Mouse (Mus musculus): ENCODE results near the gene Nol9. TPM values are rescaled to one million over a fixed set of nuclear protein-coding genes. Genes with fewer than 3 reads are reported as not detected.
A peak's percentile ranks its signal among the peaks of the same experiment; 100 is the strongest.

Gene Nol9
- polyA plus RNA-seq, 1 experiment from 2014 or later: 20.5 TPM

GRCm38 (mm10) chr4:152026751-152027508, 12.2 kb upstream of the Nol9 start:
- peak; percentile 12; the same call in 1 of the 2 replicates for TF ChIP-seq CTCF (IDR thresholded peaks at IDR 0.05; ENCODE audit: low read depth)
- Histone ChIP-seq H3K9me3 (replicated peaks; ENCODE audit: low read length) (no peaks in the 10 kb centered on the region), H3K27me3 (ENCODE audit: insufficient read depth, low read length) (no peaks in the 10 kb centered on the region), H3K27ac (peak overlapping the region; percentile 76), H3K4me3 (replicated peaks; ENCODE audit: low read depth, low read length) (peak overlapping the region; percentile 66), H3K4me2 (ENCODE audit: low read length) (peak overlapping the region; percentile 75), H3K9ac (ENCODE audit: low read depth, low read length) (peak overlapping the region; percentile 53), H3K36me3 (ENCODE audit: insufficient read depth, low read length) (peaks cover 5% of the 10 kb centered on the region; the same call in 1 of the 2 replicates), H3K4me1 (replicated peaks; ENCODE audit: insufficient read depth, low read length) (peaks cover 22% of the 10 kb centered on the region)
- WGBS: 2% methylated on average over 39 of the region's 41 CpGs
- peak; percentile 62 for ATAC-seq (replicated peaks; ENCODE audit: low FRiP score, low read depth)
- DNase-seq (ENCODE audit: low spot score): peak; percentile 52

DNA sequence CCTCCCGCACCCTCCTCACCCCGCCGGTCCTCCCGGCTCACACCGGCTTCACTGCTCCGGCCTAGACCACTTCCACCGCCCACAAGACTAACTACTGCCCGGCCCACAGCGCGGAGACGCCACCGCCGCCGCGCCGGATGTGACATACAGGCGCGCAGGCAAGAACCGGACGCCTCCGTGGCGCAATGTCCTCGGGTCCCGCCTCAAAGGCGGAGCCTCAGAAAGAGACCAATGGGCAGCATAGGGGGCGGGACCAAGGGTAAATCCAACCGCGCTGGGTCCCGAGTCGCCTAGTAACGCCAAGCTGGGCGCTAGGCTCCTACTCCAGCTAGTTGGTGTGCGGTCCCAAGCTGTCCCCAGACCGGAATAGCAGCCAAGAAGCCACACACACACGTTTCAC, 11.6 kb upstream of the Nol9 start, which contains the start of gene Zbtb48:
Gene Zbtb48 (minus strand): TSS at position 148 of the 400 bp plus-strand sequence.
- Histone ChIP-seq H3K4me2 (ENCODE audit: low read length) (peak within 1 kb of the TSS; percentile 75), H3K4me3 (replicated peaks; ENCODE audit: low read depth, low read length) (peak within 1 kb of the TSS; percentile 66), H3K27ac (peak within 1 kb of the TSS; percentile 76), H3K9ac (ENCODE audit: low read depth, low read length) (peak within 1 kb of the TSS; percentile 53), H3K36me3 (ENCODE audit: insufficient read depth, low read length) (no peaks in the 10 kb centered on the region), H3K4me1 (replicated peaks; ENCODE audit: insufficient read depth, low read length) (peaks cover 22% of the 10 kb centered on the region), H3K9me3 (replicated peaks; ENCODE audit: low read length) (no peaks in the 10 kb centered on the region), H3K27me3 (ENCODE audit: insufficient read depth, low read length) (no peaks in the 10 kb centered on the region)
- peak; percentile 99 for DNase-seq (ENCODE audit: low spot score)
- peak; percentile 95 for ATAC-seq (replicated peaks; ENCODE audit: low FRiP score, low read depth)
- no peak for TF ChIP-seq CTCF (IDR thresholded peaks at IDR 0.05; ENCODE audit: low read depth)
- under 1% methylated on average over 30 of the region's 35 CpGs for WGBS

DNA sequence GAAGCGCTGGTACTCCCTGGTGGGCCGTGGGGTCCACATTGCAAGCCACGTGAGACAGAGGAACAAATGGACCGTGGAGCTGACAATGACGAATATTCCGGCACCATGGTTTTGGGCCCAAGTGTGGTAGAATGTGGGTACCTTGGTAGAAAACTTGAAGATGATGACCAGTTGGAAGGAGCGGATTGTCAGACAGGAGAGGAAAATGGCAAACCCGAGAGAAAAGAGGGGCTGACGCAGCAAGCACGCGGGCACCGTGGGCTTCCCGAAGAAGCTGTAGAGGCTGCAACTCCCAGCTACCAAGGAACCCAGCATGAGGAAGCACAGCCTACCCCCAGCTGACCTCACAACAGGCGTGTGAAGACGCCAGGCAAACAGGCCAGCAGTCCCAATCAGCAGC, 10.7 kb upstream of the Nol9 start:
- Histone ChIP-seq H3K27me3 (ENCODE audit: insufficient read depth, low read length) (no peaks in the 10 kb centered on the region), H3K4me1 (replicated peaks; ENCODE audit: insufficient read depth, low read length) (peaks cover 22% of the 10 kb centered on the region), H3K4me3 (replicated peaks; ENCODE audit: low read depth, low read length) (no peak overlapping the region), H3K36me3 (ENCODE audit: insufficient read depth, low read length) (no peaks in the 10 kb centered on the region), H3K9ac (ENCODE audit: low read depth, low read length) (peak overlapping the region; percentile 50; the same call in 1 of the 2 replicates), H3K4me2 (ENCODE audit: low read length) (peak overlapping the region; percentile 75), H3K27ac (no peak overlapping the region), H3K9me3 (replicated peaks; ENCODE audit: low read length) (no peaks in the 10 kb centered on the region)
- no peak for DNase-seq (ENCODE audit: low spot score)
- TF ChIP-seq CTCF (IDR thresholded peaks at IDR 0.05; ENCODE audit: low read depth): no peak
- WGBS: 59% methylated on average over 15 of the region's 15 CpGs
- ATAC-seq (replicated peaks; ENCODE audit: low FRiP score, low read depth): no peak

DNA sequence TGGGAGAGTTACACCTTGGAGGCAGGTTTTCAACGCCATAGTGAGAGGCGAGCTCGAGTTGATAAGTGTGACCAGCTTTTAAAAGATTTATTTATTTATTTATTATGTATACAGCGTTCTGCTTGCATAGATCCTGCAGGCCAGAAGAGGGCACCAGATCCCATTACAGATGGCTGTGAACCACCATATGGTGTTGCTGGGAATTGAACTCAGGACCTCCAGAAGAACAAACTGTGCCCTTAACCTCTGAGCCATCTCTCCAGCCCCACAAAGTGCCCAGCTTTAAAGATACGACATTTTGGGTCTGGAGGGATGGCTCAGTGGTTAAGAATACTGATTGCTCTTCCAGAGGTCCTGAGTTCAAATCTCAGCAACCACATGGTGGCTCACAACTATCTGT, 10.0 kb upstream of the Nol9 start:
- WGBS: 52% methylated on average over 5 of the region's 5 CpGs
- H3K27me3 ChIP-seq (ENCODE audit: insufficient read depth, low read length): no peaks in the 10 kb centered on the region
- H3K4me2 ChIP-seq (ENCODE audit: low read length): no peak overlapping the region

GRCm38 (mm10) chr4:152029997-152030396, 9.1 kb upstream of the Nol9 start:
- 75% methylated on average over 4 of the region's 4 CpGs for WGBS
- Histone ChIP-seq H3K4me1 (replicated peaks; ENCODE audit: insufficient read depth, low read length) (peaks cover 22% of the 10 kb centered on the region), H3K27me3 (ENCODE audit: insufficient read depth, low read length) (no peaks in the 10 kb centered on the region), H3K36me3 (ENCODE audit: insufficient read depth, low read length) (no peaks in the 10 kb centered on the region), H3K9me3 (replicated peaks; ENCODE audit: low read length) (no peaks in the 10 kb centered on the region), H3K27ac (no peak overlapping the region), H3K9ac (ENCODE audit: low read depth, low read length) (no peak overlapping the region), H3K4me3 (replicated peaks; ENCODE audit: low read depth, low read length) (no peak overlapping the region), H3K4me2 (ENCODE audit: low read length) (no peak overlapping the region)
- peak; percentile 60 for TF ChIP-seq CTCF (IDR thresholded peaks at IDR 0.05; ENCODE audit: low read depth)
- ATAC-seq (replicated peaks; ENCODE audit: low FRiP score, low read depth): no peak
- peak; percentile 54 for DNase-seq (ENCODE audit: low spot score)

More for the DNA sequence above, 10.0 kb upstream of the Nol9 start:
- H3K27ac ChIP-seq: no peak overlapping the region
- H3K4me3 ChIP-seq (replicated peaks; ENCODE audit: low read depth, low read length): no peak overlapping the region
- peak; percentile 70 for TF ChIP-seq CTCF (IDR thresholded peaks at IDR 0.05; ENCODE audit: low read depth)
- ATAC-seq (replicated peaks; ENCODE audit: low FRiP score, low read depth): no peak
- peaks cover 22% of the 10 kb centered on the region for H3K4me1 ChIP-seq (replicated peaks; ENCODE audit: insufficient read depth, low read length)
- DNase-seq (ENCODE audit: low spot score): peak; percentile 50
- H3K36me3 ChIP-seq (ENCODE audit: insufficient read depth, low read length): no peaks in the 10 kb centered on the region
- no peaks in the 10 kb centered on the region for H3K9me3 ChIP-seq (replicated peaks; ENCODE audit: low read length)
- H3K9ac ChIP-seq (ENCODE audit: low read depth, low read length): no peak overlapping the region

GRCm38 (mm10) chr4:152032922-152033321, 6.2 kb upstream of the Nol9 start:
- Histone ChIP-seq H3K4me2 (ENCODE audit: low read length) (no peak overlapping the region), H3K9me3 (replicated peaks; ENCODE audit: low read length) (no peaks in the 10 kb centered on the region), H3K27ac (no peak overlapping the region), H3K9ac (ENCODE audit: low read depth, low read length) (no peak overlapping the region), H3K4me1 (replicated peaks; ENCODE audit: insufficient read depth, low read length) (peaks cover 5% of the 10 kb centered on the region), H3K4me3 (replicated peaks; ENCODE audit: low read depth, low read length) (no peak overlapping the region), H3K27me3 (ENCODE audit: insufficient read depth, low read length) (no peaks in the 10 kb centered on the region), H3K36me3 (ENCODE audit: insufficient read depth, low read length) (no peaks in the 10 kb centered on the region)
- WGBS: 88% methylated on average over 13 of the region's 13 CpGs
- no peak for TF ChIP-seq CTCF (IDR thresholded peaks at IDR 0.05; ENCODE audit: low read depth)
- DNase-seq (ENCODE audit: low spot score) (no peak), ATAC-seq (replicated peaks; ENCODE audit: low FRiP score, low read depth) (no peak)
